Mouse (Mus musculus) CH12.LX (cell line): ENCODE measurements at regions not wholly inside any gene's neighbourhood (a gene's known extent, or its start where the extent isn't known, plus 50 kb on each side); places are given as distances from the start of the nearest gene placed in this dataset.

Experiments used
- POLR2A ChIP-seq: IDR thresholded peaks from 2 replicates; pipeline ENCODE4 v1.6.1; 2011; ENCODE audit warnings: low read depth, mild to moderate bottlenecking, improper control_type of control experiment, low read length
- USF1 ChIP-seq: IDR thresholded peaks from 2 replicates; pipeline ENCODE4 v1.6.1; 2014; ENCODE audit warnings: low read depth, mild to moderate bottlenecking, inconsistent platforms, low read length, improper control_type of control experiment

- TF ChIP-seq POLR2A (no peak), USF1 (no peak)
Measured at GRCm38 (mm10) chr11:112238960-112239884, 542.8 kb upstream of the Sox9 start.
